Mouse (Mus musculus): ENCODE data around the gene Skiv2l.
"Not testable (repeated sequence)": the region's sequence is repeated elsewhere in the genome, so short reads cannot be mapped to it uniquely, and the experiment has no call there.

DNA sequence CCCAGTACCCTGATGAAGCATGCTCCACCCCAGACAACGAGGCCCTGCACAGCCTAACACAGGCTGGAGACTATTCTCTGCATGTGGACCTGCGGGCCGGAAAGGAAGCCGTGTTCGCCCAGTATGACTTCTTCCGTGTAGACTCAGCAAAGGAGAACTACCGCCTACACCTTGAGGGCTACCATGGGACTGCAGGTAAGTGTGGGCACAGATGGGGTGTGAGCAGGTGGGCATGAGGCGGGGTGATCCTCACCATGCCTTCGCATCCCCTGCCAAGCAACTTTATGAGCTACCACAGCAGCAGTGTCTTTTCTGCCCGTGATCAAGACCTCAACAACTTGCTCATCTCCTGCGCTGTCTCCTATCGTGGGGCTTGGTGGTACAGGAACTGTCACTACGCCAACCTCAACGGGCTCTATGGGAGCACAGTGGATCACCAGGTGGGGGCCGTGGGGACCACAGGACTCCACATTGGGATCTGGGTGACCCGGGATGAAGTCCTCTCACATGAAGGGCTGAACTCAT, 49.2 kb downstream of the Skiv2l start:
- not testable (repeated sequence) for TF ChIP-seq POLR2A (IDR thresholded peaks at IDR 0.05; ENCODE audit: extremely low read depth, insufficient read depth, low read length); CTCF (IDR thresholded peaks at IDR 0.05; ENCODE audit: low read depth, low read length)
